ENCODE assay signal across 9 mouse cellular contexts in genomic region chr9:66304320-66305090, GRCm38 (mm10). TPM values are rescaled to one million over a fixed set of nuclear protein-coding genes. Genes with fewer than 3 reads are reported as not detected.
DNase-seq lines count a peak whose midpoint lies in the region; ATAC-seq and TF ChIP-seq lines count a peak whose summit lies in the region.
"Had no signal": no experiment of that assay in that cellular context is flagged by ENCODE, and none has a peak within 500 bp of the region (broad histone marks: within the 10 kb centered on the region; RNA-seq: fewer than 3 reads in every experiment).

No protein-coding gene starts in this region.

- no peak for TF ChIP-seq POLR2A in cortical plate, adult 2 months (IDR thresholded peaks at IDR 0.05; ENCODE audit: extremely low read depth, insufficient read depth, low read length)

- H3K9ac ChIP-seq in forebrain, postnatal 0 days = peak overlapping the region; percentile 43
- no peak overlapping the region for H3K9ac ChIP-seq in forebrain, embryonic 11.5 days (ENCODE audit: low read length)
- no peak overlapping the region for H3K9ac ChIP-seq in kidney, postnatal 0 days (ENCODE audit: low read depth, low read length)
- no peak overlapping the region for H3K9ac ChIP-seq in liver, embryonic 15.5 days

- no peak overlapping the region for H3K27ac ChIP-seq in forebrain, postnatal 0 days (ENCODE audit: low read depth, low read length)
- H3K27ac ChIP-seq in forebrain, embryonic 11.5 days (ENCODE audit: low read depth, low read length) = no peak overlapping the region
- H3K27ac ChIP-seq in kidney, postnatal 0 days = no peak overlapping the region
- peak overlapping the region; percentile 83 for H3K27ac ChIP-seq in cortical plate, adult 2 months (ENCODE audit: insufficient read depth, low read length)
- H3K27ac ChIP-seq in liver, embryonic 15.5 days (replicated peaks) = no peak overlapping the region

- no peak overlapping the region; the same call in 1 of the 2 replicates for H3K4me2 ChIP-seq in forebrain, postnatal 0 days (ENCODE audit: low read depth)
- no peak overlapping the region for H3K4me2 ChIP-seq in forebrain, embryonic 11.5 days (ENCODE audit: low read depth, low read length, severe bottlenecking)
- H3K4me2 ChIP-seq in kidney, postnatal 0 days (ENCODE audit: low read length) = peak overlapping the region; percentile 46; the same call in 1 of the 2 replicates
- H3K4me2 ChIP-seq in liver, embryonic 15.5 days = peak overlapping the region; percentile 68

- H3K4me3 ChIP-seq in forebrain, postnatal 0 days (ENCODE audit: low read depth, low read length) = no peak overlapping the region
- no peak overlapping the region for H3K4me3 ChIP-seq in forebrain, embryonic 11.5 days (ENCODE audit: low read depth, low read length)
- H3K4me3 ChIP-seq in kidney, postnatal 0 days (replicated peaks; ENCODE audit: low read depth, low read length) = peak overlapping the region; percentile 13; the same call in 1 of the 2 replicates
- peak overlapping the region; percentile 14; the same call in 1 of the 2 replicates for H3K4me3 ChIP-seq in cortical plate, adult 2 months (ENCODE audit: insufficient read depth, low read length)
- H3K4me3 ChIP-seq in liver, embryonic 15.5 days (replicated peaks) = peak overlapping the region; percentile 50; the same call in 1 of the 2 replicates

- WGBS in forebrain, postnatal 0 days = 92% methylated on average over 3 of the region's 3 CpGs
- WGBS in forebrain, embryonic 11.5 days = 90% methylated on average over 3 of the region's 3 CpGs
- 89% methylated on average over 3 of the region's 3 CpGs for WGBS in kidney, postnatal 0 days
- 71% methylated on average over 3 of the region's 3 CpGs for WGBS in liver, embryonic 15.5 days (ENCODE audit: insufficient replicate concordance)

- ATAC-seq in forebrain, postnatal 0 days = no peak
- no peak for ATAC-seq in forebrain, embryonic 11.5 days (replicated peaks; ENCODE audit: low FRiP score)
- ATAC-seq in kidney, postnatal 0 days (replicated peaks; ENCODE audit: low FRiP score, low read depth) = no peak
- peak; percentile 25; the same call in 1 of the 2 replicates for ATAC-seq in liver, embryonic 15.5 days (ENCODE audit: insufficient read depth)

- H3K9me3 ChIP-seq in forebrain, postnatal 0 days (ENCODE audit: low read length) = no peaks in the 10 kb centered on the region
- no peaks in the 10 kb centered on the region for H3K9me3 ChIP-seq in forebrain, embryonic 11.5 days (ENCODE audit: control insufficient read depth, low read length)
- no peaks in the 10 kb centered on the region for H3K9me3 ChIP-seq in kidney, postnatal 0 days (replicated peaks; ENCODE audit: low read length)
- no peaks in the 10 kb centered on the region for H3K9me3 ChIP-seq in liver, embryonic 15.5 days (replicated peaks)

- no peaks in the 10 kb centered on the region for H3K27me3 ChIP-seq in forebrain, postnatal 0 days (ENCODE audit: insufficient read depth, low read length)
- no peaks in the 10 kb centered on the region for H3K27me3 ChIP-seq in forebrain, embryonic 11.5 days (ENCODE audit: control insufficient read depth, insufficient read depth, low read length)
- H3K27me3 ChIP-seq in kidney, postnatal 0 days (ENCODE audit: insufficient read depth, low read length) = no peaks in the 10 kb centered on the region
- no peaks in the 10 kb centered on the region for H3K27me3 ChIP-seq in liver, embryonic 15.5 days

- no peak for TF ChIP-seq CTCF in forebrain, postnatal 0 days (IDR thresholded peaks at IDR 0.05; ENCODE audit: low read depth)
- no peak for TF ChIP-seq CTCF in kidney, postnatal 0 days (IDR thresholded peaks at IDR 0.05; ENCODE audit: low read depth)
- TF ChIP-seq CTCF in cortical plate, adult 2 months (IDR thresholded peaks at IDR 0.05; ENCODE audit: extremely low read depth, insufficient read depth, low read length) = no peak

- DNase-seq in forebrain, postnatal 0 days = no peak
- no peak for DNase-seq in forebrain, embryonic 11.5 days (ENCODE audit: low spot score)
- no peak for DNase-seq in kidney, postnatal 0 days (ENCODE audit: low spot score)
- no peak for DNase-seq in kidney, postnatal 10 days
- DNase-seq in natural killer cell, adult 2 months (ENCODE audit: low spot score in 2 of 2) = no peak
- no peak for DNase-seq in layer of hippocampus, postnatal 14 days (ENCODE audit: low spot score in 2 of 2)
- DNase-seq: embryo, embryonic 11 days had no signal

- no peaks in the 10 kb centered on the region for H3K36me3 ChIP-seq in forebrain, postnatal 0 days (ENCODE audit: insufficient read depth)
- no peaks in the 10 kb centered on the region for H3K36me3 ChIP-seq in forebrain, embryonic 11.5 days (ENCODE audit: control insufficient read depth, insufficient read depth, low read length)
- no peaks in the 10 kb centered on the region for H3K36me3 ChIP-seq in kidney, postnatal 0 days (ENCODE audit: insufficient read depth, low read length)
- H3K36me3 ChIP-seq in liver, embryonic 15.5 days (replicated peaks) = no peaks in the 10 kb centered on the region

- peaks cover 14% of the 10 kb centered on the region for H3K4me1 ChIP-seq in forebrain, postnatal 0 days (ENCODE audit: insufficient read depth)
- H3K4me1 ChIP-seq in forebrain, embryonic 11.5 days (replicated peaks; ENCODE audit: control insufficient read depth, insufficient read depth, low read length) = no peaks in the 10 kb centered on the region
- no peaks in the 10 kb centered on the region for H3K4me1 ChIP-seq in kidney, postnatal 0 days (replicated peaks; ENCODE audit: insufficient read depth, low read length)
- H3K4me1 ChIP-seq in cortical plate, adult 2 months (ENCODE audit: control insufficient read depth, insufficient read depth, low read length) = peaks cover 15% of the 10 kb centered on the region
- peaks cover 18% of the 10 kb centered on the region for H3K4me1 ChIP-seq in liver, embryonic 15.5 days (replicated peaks)

RNA-seq across cellular contexts. Expression of gene Herc1, which starts 45.7 kb away (rescaled TPM):
- 89.8 and 107 TPM in 2 replicates for total RNA-seq in forebrain, postnatal 0 days (2014; rRNA removed)
- 16.4 and 27.3 TPM in 2 replicates for polyA plus RNA-seq in forebrain, postnatal 0 days (2015; fragmentation: Nextera tagmentation; extraction: Ambion mirVana)
- polyA plus RNA-seq in forebrain, embryonic 11.5 days (2014; fragmentation: Nextera tagmentation; extraction: Ambion mirVana) = 41.7 and 44.0 TPM in 2 replicates
- polyA plus RNA-seq in kidney, postnatal 0 days (2015; fragmentation: Nextera tagmentation; extraction: Ambion mirVana) = 12.6 and 12.8 TPM in 2 replicates
- 64.5 and 68.5 TPM in 2 replicates for polyA plus RNA-seq in cortical plate, adult 2 months (2012; rRNA removed)
- 27.3 and 30.6 TPM in 2 replicates for polyA plus RNA-seq in liver, embryonic 15.5 days (2015; fragmentation: Nextera tagmentation; extraction: Ambion mirVana)
- total RNA-seq in layer of hippocampus, postnatal 14 days (2021) = 100 to 1,000 TPM; 112 to 128 TPM

Comparison
In these comparisons a context has a peak if more than half of its experiments do, and no peak if none do; other contexts are left out.
1. H3K4me2 ChIP-seq: peak in kidney, postnatal 0 days (single experiment) and liver, embryonic 15.5 days (single experiment); none in forebrain, postnatal 0 days (single experiment) and forebrain, embryonic 11.5 days (single experiment).
2. H3K4me3 ChIP-seq: peak in kidney, postnatal 0 days (single experiment), cortical plate, adult 2 months (single experiment) and liver, embryonic 15.5 days (single experiment); none in forebrain, postnatal 0 days (single experiment) and forebrain, embryonic 11.5 days (single experiment).